Mouse (Mus musculus) liver, adult 2 months (tissue): ENCODE measurements around the gene Wasl.

Experiments used
- CTCF ChIP-seq: fragments of 200-500 bp; IDR thresholded peaks from 2 replicates; pipeline ENCODE4 v1.5.1; 2011; ENCODE audit warnings: low read depth, low read length, control low read depth
- POLR2A ChIP-seq: fragments of 200-500 bp; IDR thresholded peaks from 2 replicates; pipeline ENCODE4 v1.6.1; 2011; ENCODE audit warnings: low read length, control low read depth; ENCODE audit not compliant: insufficient read depth; ENCODE audit errors: extremely low read depth

- TF ChIP-seq CTCF (no peak), POLR2A (no peak)
Measured at GRCm38 (mm10) chr6:24572431-24572830, 92.4 kb downstream of the Wasl start.
